Mouse (Mus musculus): ENCODE measurements around the gene Camta1. TPM values are rescaled to one million over a fixed set of nuclear protein-coding genes. Genes with fewer than 3 reads are reported as not detected.

Gene Camta1
- polyA plus RNA-seq, 1 experiment from 2014 or later, result 122 TPM

DNA sequence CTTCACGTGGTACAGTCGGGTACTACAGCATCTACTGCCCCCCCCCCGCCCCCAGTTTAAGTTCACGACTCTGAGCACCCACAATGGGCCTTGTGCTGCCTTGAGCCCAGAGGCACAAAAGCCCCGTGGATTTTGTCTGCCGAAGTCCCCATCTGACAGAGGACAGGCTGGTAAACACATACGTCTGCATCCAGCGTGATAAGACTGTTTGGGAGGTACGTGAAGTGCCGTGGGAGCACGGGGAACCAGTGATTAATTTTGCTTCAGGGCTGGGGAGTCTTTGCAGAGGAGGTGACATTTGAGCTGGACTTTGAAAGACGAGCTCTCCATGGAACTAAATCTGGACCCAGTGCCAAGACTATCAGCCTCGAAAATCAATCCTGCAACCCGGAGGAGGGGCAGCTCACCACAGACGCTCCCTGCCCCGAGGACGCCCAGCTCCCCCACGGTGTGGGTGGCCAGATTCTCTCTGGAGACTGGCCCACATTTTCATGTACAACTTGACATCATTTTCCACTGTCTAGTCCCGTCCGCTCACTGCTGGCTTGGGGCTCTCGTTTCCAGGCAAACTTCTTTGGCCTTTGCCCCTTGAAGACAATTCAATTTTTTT is 142.7 kb downstream of the Camta1 start:
- DNase-seq (ENCODE audit: extremely low spot score, low spot score), result no peak
- H3K4me1 ChIP-seq, result peaks cover 32% of the 10 kb centered on the region
- H3K9me3 ChIP-seq, result no peaks in the 10 kb centered on the region
- H3K4me3 ChIP-seq, result no peak overlapping the region
- 67% methylated on average over 21 of the region's 21 CpGs for WGBS
- no peaks in the 10 kb centered on the region for H3K36me3 ChIP-seq (replicated peaks)
- no peaks in the 10 kb centered on the region for H3K27me3 ChIP-seq (ENCODE audit: poor library complexity, severe bottlenecking)
- no peak overlapping the region for H3K27ac ChIP-seq

DNA sequence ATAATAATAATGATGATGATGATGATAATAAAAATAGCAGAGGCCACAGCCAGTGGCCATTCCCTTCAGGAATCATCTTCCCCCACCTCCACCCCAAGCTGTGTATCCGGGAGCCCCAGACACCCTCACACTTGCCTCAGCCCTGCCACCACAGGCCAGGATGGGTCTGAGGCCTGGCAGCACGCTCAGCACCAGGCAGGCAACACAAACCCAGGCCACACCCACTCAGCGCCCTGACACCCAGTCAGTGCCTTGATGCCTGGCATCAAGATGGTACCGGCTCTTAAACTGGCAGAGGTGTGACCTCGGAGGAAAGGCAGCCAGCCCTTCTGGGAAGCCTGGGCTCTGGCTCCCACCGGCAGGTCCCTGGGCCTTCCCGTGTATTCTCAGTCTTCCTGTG is 143.8 kb downstream of the Camta1 start:
- 76% methylated on average over 7 of the region's 7 CpGs for WGBS
- H3K9me3 ChIP-seq, result no peaks in the 10 kb centered on the region
- peaks cover 32% of the 10 kb centered on the region for H3K4me1 ChIP-seq
- H3K27ac ChIP-seq, result no peak overlapping the region
- no peak for DNase-seq (ENCODE audit: extremely low spot score, low spot score)
- H3K4me3 ChIP-seq, result no peak overlapping the region
- H3K27me3 ChIP-seq (ENCODE audit: poor library complexity, severe bottlenecking), result no peaks in the 10 kb centered on the region
- no peaks in the 10 kb centered on the region for H3K36me3 ChIP-seq (replicated peaks)

DNA sequence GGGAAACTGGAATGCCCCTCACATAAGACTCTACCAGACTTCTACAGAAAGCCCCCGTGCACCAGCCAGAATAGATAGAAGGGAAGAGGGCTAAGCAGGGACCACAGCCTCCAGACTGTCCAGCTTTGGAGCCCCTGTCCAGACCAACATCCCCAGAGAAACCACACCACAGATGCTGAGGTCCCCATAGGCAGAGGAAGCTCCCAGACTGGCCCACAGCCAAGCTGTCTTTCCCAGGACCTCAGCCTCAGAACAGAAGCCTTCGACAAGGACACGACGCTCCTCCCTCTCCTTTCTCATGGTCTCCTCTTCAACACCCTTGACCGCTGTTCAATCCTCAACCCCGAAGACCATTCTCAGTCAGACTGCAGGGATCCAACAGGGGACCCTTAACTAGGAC is 148.0 kb downstream of the Camta1 start:
- 92% methylated on average over 6 of the region's 6 CpGs for WGBS
- H3K4me1 ChIP-seq, result peaks cover 19% of the 10 kb centered on the region
- no peak overlapping the region for H3K27ac ChIP-seq
- no peak overlapping the region for H3K4me3 ChIP-seq
- no peaks in the 10 kb centered on the region for H3K36me3 ChIP-seq (replicated peaks)
- DNase-seq (ENCODE audit: extremely low spot score, low spot score), result no peak
- H3K9me3 ChIP-seq, result no peaks in the 10 kb centered on the region
- H3K27me3 ChIP-seq (ENCODE audit: poor library complexity, severe bottlenecking), result no peaks in the 10 kb centered on the region

DNA sequence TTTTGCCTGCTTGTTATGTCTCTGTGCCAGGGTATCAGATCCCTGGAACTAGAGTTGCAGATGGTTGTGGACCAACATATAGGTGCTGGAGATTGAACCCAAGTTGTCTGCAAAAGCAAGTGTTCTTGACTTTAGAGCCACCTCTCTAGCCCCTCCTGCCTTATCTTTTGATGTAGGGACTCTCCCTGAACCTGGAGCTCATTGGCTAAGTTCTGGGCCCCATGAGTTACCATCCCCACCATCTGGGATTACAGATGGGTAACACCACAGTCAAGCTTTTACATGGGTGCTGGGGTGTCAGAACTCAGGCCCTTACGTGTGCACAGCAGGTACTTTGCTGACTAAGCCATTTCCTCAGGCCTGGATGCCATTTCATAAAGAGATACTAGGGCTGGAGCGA is 150.3 kb downstream of the Camta1 start:
- Histone ChIP-seq H3K4me1 (peaks cover 7% of the 10 kb centered on the region), H3K27me3 (ENCODE audit: poor library complexity, severe bottlenecking) (no peaks in the 10 kb centered on the region), H3K9me3 (no peaks in the 10 kb centered on the region), H3K27ac (no peak overlapping the region), H3K4me3 (no peak overlapping the region), H3K36me3 (replicated peaks) (no peaks in the 10 kb centered on the region)
- no peak for DNase-seq (ENCODE audit: extremely low spot score, low spot score)
- 86% methylated on average over 2 of the region's 2 CpGs for WGBS

DNA sequence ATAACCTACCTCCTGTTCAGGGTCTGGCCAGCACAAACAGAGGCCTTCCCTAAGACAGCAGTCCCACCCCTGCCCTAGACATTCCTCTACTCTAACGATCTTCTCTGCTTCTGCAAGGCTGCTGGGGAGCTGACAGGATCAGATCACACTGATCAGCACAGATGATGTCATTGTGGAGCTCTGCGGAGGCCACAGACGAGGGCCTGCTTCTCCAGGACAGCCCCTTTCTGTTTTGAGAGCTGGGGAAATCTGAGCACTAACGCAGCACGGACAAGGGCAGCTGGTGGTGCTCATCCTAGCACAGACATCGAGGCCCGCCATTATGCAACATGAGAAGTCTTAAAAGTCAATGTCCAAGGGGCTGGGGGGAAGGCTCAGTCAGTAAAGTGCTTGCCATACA is 151.2 kb downstream of the Camta1 start:
- H3K36me3 ChIP-seq (replicated peaks), result no peaks in the 10 kb centered on the region
- no peak for DNase-seq (ENCODE audit: extremely low spot score, low spot score)
- H3K4me3 ChIP-seq, result no peak overlapping the region
- no peaks in the 10 kb centered on the region for H3K9me3 ChIP-seq
- no peak overlapping the region; the same call in 1 of the 2 replicates for H3K27ac ChIP-seq
- no peaks in the 10 kb centered on the region for H3K27me3 ChIP-seq (ENCODE audit: poor library complexity, severe bottlenecking)
- WGBS, result 40% methylated on average over 7 of the region's 7 CpGs
- H3K4me1 ChIP-seq, result peaks cover 7% of the 10 kb centered on the region

DNA sequence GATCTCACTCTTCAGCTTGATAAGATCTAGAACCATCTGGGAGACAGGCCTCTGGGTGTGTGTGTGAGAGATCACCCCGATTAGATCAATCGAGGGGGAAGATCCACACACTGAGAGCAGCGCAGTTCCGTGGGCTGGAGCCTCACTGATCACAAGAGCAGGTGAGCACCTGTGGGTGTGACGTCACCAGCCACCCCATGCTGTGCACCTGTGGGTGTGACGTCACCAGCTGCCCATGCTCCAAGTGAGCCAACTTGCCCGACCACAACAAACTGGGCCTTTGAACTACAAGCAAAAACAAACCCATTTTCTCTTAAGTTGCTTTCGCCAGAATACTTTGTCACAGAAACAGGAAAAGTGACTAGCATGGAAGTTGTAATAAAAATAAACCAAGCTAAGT is 152.4 kb downstream of the Camta1 start:
- no peak overlapping the region for H3K27ac ChIP-seq
- no peak overlapping the region for H3K4me3 ChIP-seq
- H3K9me3 ChIP-seq, result no peaks in the 10 kb centered on the region
- DNase-seq (ENCODE audit: extremely low spot score, low spot score), result no peak
- no peaks in the 10 kb centered on the region for H3K27me3 ChIP-seq (ENCODE audit: poor library complexity, severe bottlenecking)
- no peaks in the 10 kb centered on the region for H3K36me3 ChIP-seq (replicated peaks)
- 90% methylated on average over 8 of the region's 8 CpGs for WGBS
- H3K4me1 ChIP-seq, result peaks cover 7% of the 10 kb centered on the region

DNA sequence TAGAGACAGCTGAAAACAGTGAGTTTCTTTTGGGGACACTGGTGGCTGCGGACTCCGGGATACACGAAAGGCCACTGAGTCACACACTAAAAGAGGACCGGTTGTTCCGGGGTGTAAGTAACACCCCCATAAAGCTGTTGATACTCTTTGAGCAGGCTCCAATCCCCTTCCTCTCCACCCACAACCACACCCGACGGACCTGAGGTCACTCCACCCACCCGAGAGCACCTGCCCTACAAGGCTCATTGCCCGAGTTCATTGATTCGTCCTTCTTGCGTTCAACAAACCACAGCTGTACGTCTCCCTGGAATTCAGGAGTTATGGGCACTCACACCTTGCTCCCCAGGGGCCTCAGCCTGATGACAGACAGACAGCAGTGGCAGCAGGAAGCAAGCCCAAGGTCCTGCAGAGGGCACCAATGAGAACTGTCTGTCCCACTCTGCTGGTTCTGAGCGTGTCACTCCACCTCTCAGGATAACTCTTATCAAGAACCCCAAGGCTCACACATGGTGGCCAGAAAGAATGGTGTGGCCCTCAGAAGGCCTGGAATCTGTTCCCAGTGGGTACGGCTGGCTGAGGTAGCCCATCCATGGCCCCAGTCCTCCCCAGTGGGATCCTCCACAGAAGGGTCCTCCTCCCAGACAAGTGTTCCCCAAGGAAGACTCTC is 158.5 kb downstream of the Camta1 start:
- Histone ChIP-seq H3K27ac (no peak overlapping the region), H3K27me3 (ENCODE audit: poor library complexity, severe bottlenecking) (no peaks in the 10 kb centered on the region), H3K4me1 (peaks cover 7% of the 10 kb centered on the region; the same call in 1 of the 2 replicates), H3K9me3 (no peaks in the 10 kb centered on the region), H3K36me3 (replicated peaks) (no peaks in the 10 kb centered on the region), H3K4me3 (no peak overlapping the region)
- 96% methylated on average over 14 of the region's 14 CpGs for WGBS
- no peak for DNase-seq (ENCODE audit: extremely low spot score, low spot score)

DNA sequence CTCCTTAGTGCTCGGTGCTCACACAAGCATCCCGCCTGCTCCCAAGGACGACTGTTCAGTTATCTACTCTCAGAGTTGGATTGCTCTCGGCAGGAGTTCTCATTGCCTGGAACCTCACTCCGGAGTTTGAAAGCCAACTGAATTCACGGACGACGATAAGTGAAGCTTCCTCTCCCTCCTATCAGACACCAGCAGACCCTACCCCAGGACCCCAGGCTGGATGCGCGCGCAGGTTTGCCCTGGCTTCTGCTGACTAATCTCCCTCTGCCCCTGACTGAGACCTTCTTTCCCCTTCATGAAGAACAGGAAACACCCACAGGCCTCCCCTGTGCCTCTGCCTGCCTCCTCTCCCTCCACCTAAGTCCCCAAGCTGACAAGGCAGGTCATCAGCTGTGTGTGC is 159.2 kb downstream of the Camta1 start:
- Histone ChIP-seq H3K27ac (no peak overlapping the region), H3K27me3 (ENCODE audit: poor library complexity, severe bottlenecking) (no peaks in the 10 kb centered on the region), H3K9me3 (no peaks in the 10 kb centered on the region), H3K4me1 (peaks cover 7% of the 10 kb centered on the region; the same call in 1 of the 2 replicates), H3K4me3 (no peak overlapping the region), H3K36me3 (replicated peaks) (no peaks in the 10 kb centered on the region)
- DNase-seq (ENCODE audit: extremely low spot score, low spot score), result no peak
- WGBS, result 84% methylated on average over 11 of the region's 11 CpGs

DNA sequence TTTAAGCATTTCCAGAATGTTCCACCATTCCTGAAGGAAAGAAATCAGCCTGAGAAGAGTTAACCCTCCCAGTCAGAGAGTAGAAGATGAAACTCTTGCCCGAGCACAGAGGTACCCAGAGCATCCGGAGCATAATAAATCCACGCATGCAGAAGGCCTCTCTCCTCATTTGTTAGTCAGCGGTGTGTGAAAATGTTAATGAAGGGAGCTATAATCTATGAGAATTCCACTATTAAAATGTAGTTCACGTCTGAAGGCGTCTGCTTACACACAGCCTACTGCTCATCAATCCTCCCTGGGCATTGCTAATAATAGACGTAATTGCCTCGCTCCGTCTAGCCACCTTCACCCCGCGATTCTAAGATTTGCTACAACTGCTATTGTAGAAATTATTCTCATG is 165.7 kb downstream of the Camta1 start:
- Histone ChIP-seq H3K4me1 (peaks cover 25% of the 10 kb centered on the region), H3K9me3 (no peaks in the 10 kb centered on the region), H3K4me3 (no peak overlapping the region), H3K27ac (0 out of 2 replicates have a peak overlapping the region, but pooled peaks have one; percentile 25), H3K27me3 (ENCODE audit: poor library complexity, severe bottlenecking) (no peaks in the 10 kb centered on the region), H3K36me3 (replicated peaks) (no peaks in the 10 kb centered on the region)
- 85% methylated on average over 11 of the region's 11 CpGs for WGBS
- DNase-seq (ENCODE audit: extremely low spot score, low spot score), result no peak

DNA sequence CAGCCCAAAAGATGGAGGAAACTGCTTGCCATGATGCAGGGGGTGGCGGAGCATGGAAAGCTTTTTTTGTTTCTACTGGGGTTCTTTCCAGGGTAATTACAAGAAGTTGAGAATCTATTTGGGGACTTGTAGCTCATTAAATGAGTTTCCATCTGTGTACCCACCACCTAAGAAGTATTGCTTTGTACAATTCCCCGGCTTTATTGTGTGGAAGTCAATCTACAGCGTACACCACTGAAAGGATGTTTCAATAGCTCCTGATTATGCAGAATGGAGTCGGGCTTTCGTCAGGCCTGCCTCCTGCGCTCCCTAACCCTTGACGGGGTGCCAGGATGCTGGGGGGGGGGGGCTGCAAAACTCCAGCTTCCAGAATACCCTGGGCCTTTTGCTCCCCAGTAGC is 167.1 kb downstream of the Camta1 start:
- DNase-seq (ENCODE audit: extremely low spot score, low spot score), result no peak
- H3K9me3 ChIP-seq, result no peaks in the 10 kb centered on the region
- no peak overlapping the region for H3K27ac ChIP-seq
- H3K4me3 ChIP-seq, result no peak overlapping the region
- H3K36me3 ChIP-seq (replicated peaks), result no peaks in the 10 kb centered on the region
- WGBS, result 72% methylated on average over 7 of the region's 7 CpGs
- peaks cover 22% of the 10 kb centered on the region for H3K4me1 ChIP-seq
- H3K27me3 ChIP-seq (ENCODE audit: poor library complexity, severe bottlenecking), result no peaks in the 10 kb centered on the region

DNA sequence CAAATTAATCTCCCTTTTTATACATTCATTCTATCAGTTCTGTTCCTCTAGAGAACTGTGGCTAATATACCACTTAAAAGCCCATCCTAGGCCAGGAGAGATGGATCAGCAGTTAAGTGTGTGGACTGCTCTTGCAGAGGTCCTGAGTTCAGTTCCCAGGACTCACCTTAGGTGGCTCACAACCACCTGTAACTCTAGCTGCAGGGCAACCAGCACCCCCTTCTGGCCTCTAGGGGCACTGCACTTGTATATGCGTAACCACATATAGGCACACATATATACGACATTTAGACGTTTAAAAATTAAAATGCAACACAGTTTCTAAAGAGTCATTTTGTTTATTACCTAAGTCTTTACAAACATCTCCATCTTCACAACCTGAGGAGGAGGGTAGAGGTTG is 167.6 kb downstream of the Camta1 start:
- Histone ChIP-seq H3K4me3 (no peak overlapping the region), H3K4me1 (peaks cover 22% of the 10 kb centered on the region), H3K36me3 (replicated peaks) (no peaks in the 10 kb centered on the region), H3K27ac (no peak overlapping the region), H3K9me3 (no peaks in the 10 kb centered on the region), H3K27me3 (ENCODE audit: poor library complexity, severe bottlenecking) (no peaks in the 10 kb centered on the region)
- WGBS, result 94% methylated on average over 3 of the region's 3 CpGs
- DNase-seq (ENCODE audit: extremely low spot score, low spot score), result no peak

DNA sequence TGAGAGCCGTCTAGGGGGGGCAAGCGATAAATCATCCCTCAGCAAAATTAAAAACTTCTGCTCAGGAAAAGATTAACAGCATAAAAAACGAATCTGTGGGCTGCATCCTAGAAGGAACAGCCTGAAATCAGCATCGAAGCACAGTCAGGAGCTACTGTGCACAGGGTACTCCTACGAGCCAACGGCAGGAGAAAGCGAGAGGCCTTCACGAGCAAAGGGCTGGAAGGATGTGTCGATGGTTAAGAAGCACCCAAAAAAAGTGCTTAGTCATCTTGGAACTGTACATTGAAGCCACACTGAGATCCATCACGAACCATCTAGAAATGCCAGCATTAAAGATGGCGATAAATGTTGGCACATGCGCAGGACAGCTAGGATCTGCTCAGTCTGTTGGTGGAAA is 171.6 kb downstream of the Camta1 start:
- Histone ChIP-seq H3K27ac (no peak overlapping the region), H3K4me1 (peaks cover 9% of the 10 kb centered on the region; the same call in 1 of the 2 replicates), H3K4me3 (no peak overlapping the region), H3K9me3 (no peaks in the 10 kb centered on the region), H3K36me3 (replicated peaks) (no peaks in the 10 kb centered on the region), H3K27me3 (ENCODE audit: poor library complexity, severe bottlenecking) (no peaks in the 10 kb centered on the region)
- no peak for DNase-seq (ENCODE audit: extremely low spot score, low spot score)
- 95% methylated on average over 12 of the region's 12 CpGs for WGBS

DNA sequence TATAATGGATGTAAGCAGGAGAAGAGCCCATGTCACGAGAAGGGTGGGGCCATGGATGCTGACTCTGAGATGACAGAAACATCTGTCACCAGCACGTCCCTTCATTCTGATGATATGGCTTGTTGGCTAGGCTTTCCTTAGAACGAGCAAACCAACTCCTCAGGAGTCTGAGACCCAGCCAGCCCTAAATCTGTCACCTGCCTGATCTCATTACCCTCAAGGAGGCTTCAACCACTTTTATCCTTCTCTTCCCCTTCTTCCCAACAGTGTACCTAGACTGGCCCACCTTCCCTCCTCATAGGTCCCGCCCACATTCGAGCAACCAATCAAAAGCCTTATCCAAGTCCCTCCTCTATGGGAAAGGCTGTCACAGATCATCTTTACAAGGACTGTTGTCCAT is 173.5 kb downstream of the Camta1 start:
- WGBS, result 90% methylated on average over 5 of the region's 5 CpGs
- no peaks in the 10 kb centered on the region for H3K27me3 ChIP-seq (ENCODE audit: poor library complexity, severe bottlenecking)
- H3K9me3 ChIP-seq, result no peaks in the 10 kb centered on the region
- no peaks in the 10 kb centered on the region for H3K36me3 ChIP-seq (replicated peaks)
- DNase-seq (ENCODE audit: extremely low spot score, low spot score), result no peak
- H3K4me3 ChIP-seq, result no peak overlapping the region
- peaks cover 5% of the 10 kb centered on the region; the same call in 1 of the 2 replicates for H3K4me1 ChIP-seq
- no peak overlapping the region for H3K27ac ChIP-seq
